Mouse (Mus musculus) small intestine, adult 2 months (tissue): ENCODE measurements around the gene Mink1. TPM values are rescaled to one million over a fixed set of nuclear protein-coding genes. Genes with fewer than 3 reads are reported as not detected.

Experiments used
- H3K27ac ChIP-seq: fragments of 200-500 bp; 2 replicates; pipeline ENCODE4 v1.5.1; 2012; ENCODE audit warnings: low read depth, low read length, control low read depth, inconsistent platforms; ENCODE audit not compliant: insufficient read depth
- H3K27me3 ChIP-seq: fragments of 200-500 bp; 2 replicates; pipeline ENCODE4 v1.6.1; 2012; ENCODE audit warnings: mild to moderate bottlenecking, moderate library complexity, low read length, inconsistent platforms; ENCODE audit not compliant: control insufficient read depth, insufficient read depth
- H3K36me3 ChIP-seq: fragments of 200-500 bp; 2 replicates; pipeline ENCODE4 v1.6.1; 2012; ENCODE audit warnings: mild to moderate bottlenecking, low read length, control low read depth, inconsistent platforms; ENCODE audit not compliant: control insufficient read depth, insufficient read depth
- H3K4me1 ChIP-seq: fragments of 200-500 bp; 2 replicates; pipeline ENCODE4 v1.6.1; 2012; ENCODE audit warnings: low read length, inconsistent platforms, mixed read lengths; ENCODE audit not compliant: control insufficient read depth, insufficient read depth, insufficient read length
- H3K4me3 ChIP-seq: fragments of 200-500 bp; 2 replicates; pipeline ENCODE4 v1.5.1; 2012; ENCODE audit warnings: low read depth, mild to moderate bottlenecking, control low read depth, inconsistent platforms, low read length, moderate library complexity
- CTCF ChIP-seq: fragments of 200-500 bp; IDR thresholded peaks from 2 replicates; pipeline ENCODE4 v1.5.1; 2012; ENCODE audit warnings: low read depth, mild to moderate bottlenecking, control low read depth, inconsistent platforms, low read length, moderate library complexity, mixed read lengths; ENCODE audit not compliant: insufficient replicate concordance, insufficient read length; ENCODE audit errors: extremely low read depth
- POLR2A ChIP-seq: fragments of 200-500 bp; IDR thresholded peaks from 2 replicates; pipeline ENCODE4 v1.6.1; 2012; ENCODE audit warnings: low read depth, mild to moderate bottlenecking, control low read depth, inconsistent platforms, low read length, moderate library complexity
- WGBS: fragments of 180-500 bp; shearing (Covaris S2); methylation state at CpG from one replicate; pipeline ENCODE4 v1.1.7; 2018; 5-methylcytosine and 5-hydroxymethylcytosine counted together
- polyA plus RNA-seq: library from polyadenylated mRNA; depleted of rRNA; stranded (reverse); fragments of >200 nt; gene quantifications from 2 replicates; pipeline ENCODE4 v1.2.3, GENCODE M21; 2012; rRNA removed

Gene Mink1
- polyA plus RNA-seq, 1 experiment: 82.0 TPM

DNA sequence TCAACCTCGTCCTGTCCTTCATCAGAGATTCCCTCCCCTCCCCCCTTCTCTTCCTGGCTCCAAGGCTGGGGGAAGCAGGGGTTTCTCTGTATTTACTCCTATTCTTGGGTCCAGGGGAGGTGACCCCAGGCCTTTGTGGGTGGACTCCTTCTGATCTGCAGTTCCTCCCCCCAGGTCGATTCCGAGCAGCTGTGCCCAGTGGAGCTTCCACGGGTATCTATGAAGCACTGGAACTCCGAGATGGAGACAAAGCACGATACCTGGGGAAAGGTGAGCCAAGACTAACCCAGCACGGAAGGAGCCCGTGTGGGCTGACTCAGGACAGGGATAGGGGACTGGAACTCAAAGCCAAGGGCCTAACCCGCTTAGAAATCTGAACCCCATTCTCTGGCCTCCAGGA is 95.3 kb downstream of the Mink1 start:
- Histone ChIP-seq H3K4me1 (peaks cover 15% of the 10 kb centered on the region), H3K36me3 (peaks cover 16% of the 10 kb centered on the region), H3K4me3 (no peak overlapping the region), H3K27me3 (no peaks in the 10 kb centered on the region), H3K27ac (no peak overlapping the region)
- WGBS: 87% methylated on average over 9 of the region's 9 CpGs
- TF ChIP-seq CTCF (no peak), POLR2A (no peak)

- Histone ChIP-seq H3K36me3 (peaks cover 14% of the 10 kb centered on the region), H3K4me1 (peaks cover 15% of the 10 kb centered on the region), H3K4me3 (no peak overlapping the region), H3K27me3 (no peaks in the 10 kb centered on the region), H3K27ac (no peak overlapping the region)
- no peak for TF ChIP-seq POLR2A
- no peak for TF ChIP-seq CTCF
- 89% methylated on average over 5 of the region's 5 CpGs for WGBS
Observed at GRCm38 (mm10) chr11:70658521-70658920, 95.8 kb downstream of the Mink1 start.

DNA sequence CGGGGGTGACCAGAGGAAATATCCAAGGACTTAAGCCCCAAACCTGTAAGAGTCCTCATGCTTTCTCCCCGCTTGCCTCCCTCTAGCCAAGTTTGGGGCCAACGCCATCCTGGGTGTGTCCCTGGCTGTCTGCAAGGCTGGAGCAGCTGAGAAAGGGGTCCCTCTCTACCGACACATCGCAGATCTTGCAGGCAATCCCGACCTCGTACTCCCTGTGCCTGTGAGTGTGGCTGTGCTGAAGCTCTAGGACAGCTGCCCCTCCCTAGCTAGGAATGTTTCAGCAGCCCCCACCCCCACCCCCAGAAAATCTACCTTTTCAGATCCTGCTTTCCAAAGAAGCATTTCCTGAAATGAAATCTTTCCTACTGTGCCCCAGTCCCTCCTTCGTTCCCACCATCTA is 96.3 kb downstream of the Mink1 start:
- TF ChIP-seq POLR2A: no peak
- TF ChIP-seq CTCF: no peak
- 76% methylated on average over 8 of the region's 8 CpGs for WGBS

DNA sequence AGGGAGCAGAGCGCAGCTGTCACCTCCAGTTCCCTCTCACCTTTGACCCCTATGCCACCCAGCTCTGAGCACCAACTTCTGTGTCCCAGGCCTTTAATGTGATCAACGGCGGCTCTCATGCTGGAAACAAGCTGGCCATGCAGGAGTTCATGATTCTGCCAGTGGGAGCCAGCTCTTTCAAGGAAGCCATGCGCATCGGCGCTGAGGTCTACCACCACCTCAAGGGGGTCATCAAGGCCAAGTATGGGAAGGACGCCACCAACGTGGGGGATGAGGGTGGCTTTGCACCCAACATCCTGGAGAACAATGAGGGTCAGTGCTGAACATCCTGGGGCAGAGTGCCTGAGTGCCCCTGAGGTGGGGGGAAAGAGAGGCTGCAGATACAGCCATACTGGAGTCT is 97.9 kb downstream of the Mink1 start:
- Histone ChIP-seq H3K27ac (no peak overlapping the region), H3K36me3 (peaks cover 32% of the 10 kb centered on the region), H3K27me3 (no peaks in the 10 kb centered on the region), H3K4me3 (no peak overlapping the region), H3K4me1 (peaks cover 15% of the 10 kb centered on the region)
- 88% methylated on average over 8 of the region's 8 CpGs for WGBS
- TF ChIP-seq POLR2A (no peak), CTCF (no peak)

More for the DNA sequence above, 96.3 kb downstream of the Mink1 start:
- Histone ChIP-seq H3K27ac (no peak overlapping the region), H3K4me1 (peaks cover 15% of the 10 kb centered on the region), H3K4me3 (no peak overlapping the region), H3K36me3 (peaks cover 17% of the 10 kb centered on the region), H3K27me3 (no peaks in the 10 kb centered on the region)

GRCm38 (mm10) chr11:70663101-70663500 is 100.4 kb downstream of the Mink1 start:
- Histone ChIP-seq H3K36me3 (peaks cover 32% of the 10 kb centered on the region), H3K4me1 (peaks cover 4% of the 10 kb centered on the region; the same call in 1 of the 2 replicates)
- 93% methylated on average over 8 of the region's 8 CpGs for WGBS

GRCm38 (mm10) chr11:70663957-70664356 is 101.3 kb downstream of the Mink1 start:
- Histone ChIP-seq H3K36me3 (peaks cover 32% of the 10 kb centered on the region), H3K27ac (no peak overlapping the region), H3K4me1 (peaks cover 4% of the 10 kb centered on the region; the same call in 1 of the 2 replicates), H3K4me3 (no peak overlapping the region), H3K27me3 (no peaks in the 10 kb centered on the region)
- TF ChIP-seq POLR2A (no peak), CTCF (no peak)
- WGBS: 90% methylated on average over 6 of the region's 6 CpGs

More at GRCm38 (mm10) chr11:70663101-70663500, 100.4 kb downstream of the Mink1 start:
- TF ChIP-seq CTCF: no peak
- TF ChIP-seq POLR2A: no peak
- Histone ChIP-seq H3K4me3 (no peak overlapping the region), H3K27me3 (no peaks in the 10 kb centered on the region), H3K27ac (no peak overlapping the region)

Other genes starting within 250 kb of the Mink1 start
- 0.24 and 0.51 TPM in 2 replicates for gene Alox12e, start 240.3 kb upstream of the Mink1 start, polyA plus RNA-seq
- 3.2 and 8.7 TPM in 2 replicates for gene Alox15, start 210.8 kb upstream of the Mink1 start, polyA plus RNA-seq
- gene Pelp1, start 152.8 kb upstream of the Mink1 start, polyA plus RNA-seq: 7.5 and 12.2 TPM in 2 replicates
- 15.3 and 23.2 TPM in 2 replicates for gene Arrb2, start 130.2 kb upstream of the Mink1 start, polyA plus RNA-seq
- gene Med11, start 111.0 kb upstream of the Mink1 start, polyA plus RNA-seq: 16.4 and 24.1 TPM in 2 replicates
- 2.5 and 7.1 TPM in 2 replicates for gene Zmynd15, start 103.4 kb upstream of the Mink1 start, polyA plus RNA-seq
- 28.1 and 48.0 TPM in 2 replicates for gene Cxcl16, start 102.9 kb upstream of the Mink1 start, polyA plus RNA-seq
- gene Tm4sf5, start 57.6 kb upstream of the Mink1 start, polyA plus RNA-seq: 331 and 587 TPM in 2 replicates
- gene Vmo1, start 48.3 kb upstream of the Mink1 start, polyA plus RNA-seq: not detected in 2 replicates
- gene Gltpd2, start 43.7 kb upstream of the Mink1 start, polyA plus RNA-seq: 4.3 and 8.4 TPM in 2 replicates
- 146 and 264 TPM in 2 replicates for gene Psmb6, start 37.5 kb upstream of the Mink1 start, polyA plus RNA-seq
- gene Gm40193, start 29.9 kb upstream of the Mink1 start, polyA plus RNA-seq: not detected in 2 replicates
- gene Pld2, start 22.8 kb upstream of the Mink1 start, polyA plus RNA-seq: 11.0 and 24.9 TPM in 2 replicates
- not detected in 2 replicates for gene 4930544D05Rik, start 53.0 kb downstream of the Mink1 start, polyA plus RNA-seq
- 0.06 TPM in 1 of 2 replicates, not detected in the other for gene Chrne, start 56.3 kb downstream of the Mink1 start, polyA plus RNA-seq
- 0.04 and 0.22 TPM in 2 replicates for gene Gp1ba, start 76.2 kb downstream of the Mink1 start, polyA plus RNA-seq
- 43.0 and 114 TPM in 2 replicates for gene Rnf167, start 84.4 kb downstream of the Mink1 start, polyA plus RNA-seq
- 109 and 147 TPM in 2 replicates for gene Slc25a11, start 84.6 kb downstream of the Mink1 start, polyA plus RNA-seq
- 2,319 and 5,668 TPM in 2 replicates for gene Pfn1, start 91.8 kb downstream of the Mink1 start, polyA plus RNA-seq
- gene Eno3, start 94.3 kb downstream of the Mink1 start, polyA plus RNA-seq: 3.3 and 12.7 TPM in 2 replicates
- gene Spag7, start 106.5 kb downstream of the Mink1 start, polyA plus RNA-seq: 21.0 and 36.6 TPM in 2 replicates
- 27.7 and 66.7 TPM in 2 replicates for gene Camta2, start 125.2 kb downstream of the Mink1 start, polyA plus RNA-seq
- 0.38 and 0.79 TPM in 2 replicates for gene Inca1, start 137.3 kb downstream of the Mink1 start, polyA plus RNA-seq
- 33.9 and 87.1 TPM in 2 replicates for gene Kif1c, start 137.7 kb downstream of the Mink1 start, polyA plus RNA-seq
- gene Zfp3, start 201.3 kb downstream of the Mink1 start, polyA plus RNA-seq: 0.61 and 0.72 TPM in 2 replicates
- gene Scimp, start 249.7 kb downstream of the Mink1 start, polyA plus RNA-seq: 0.70 and 0.94 TPM in 2 replicates